Mouse (Mus musculus) gastrocnemius, adult 18-20 months (tissue): Measurements from ENCODE around the gene Susd6. TPM values are rescaled to one million over a fixed set of nuclear protein-coding genes. Genes with fewer than 3 reads are reported as not detected.
A peak's percentile ranks its signal among the peaks of the same experiment; 100 is the strongest.
"Not testable (repeated sequence)": the region's sequence is repeated elsewhere in the genome, so short reads cannot be mapped to it uniquely, and the experiment has no call there.

Source experiments
- DNase-seq: peaks from one replicate; pipeline ENCODE4 v3.0.0; 2021; ENCODE audit warnings: low spot score
- total RNA-seq, 2 experiments: library from RNA; stranded (reverse); gene quantifications; 2 replicates each; pipeline ENCODE4 v1.2.3; 2021

Gene Susd6
- total RNA-seq, 2 experiments from 2014 or later = 39.3 to 43.9 TPM

- no peak for DNase-seq
Observed at GRCm38 (mm10) chr12:80811646-80812509, 21.6 kb downstream of the Susd6 start.

- DNase-seq = no peak
Observed at GRCm38 (mm10) chr12:80812510-80812820, 22.2 kb downstream of the Susd6 start.

GRCm38 (mm10) chr12:80813456-80813855, 23.1 kb downstream of the Susd6 start:
- DNase-seq = no peak

GRCm38 (mm10) chr12:80813872-80814271, 23.6 kb downstream of the Susd6 start:
- DNase-seq = no peak

- no peak for DNase-seq
Observed at GRCm38 (mm10) chr12:80814529-80814928, 24.2 kb downstream of the Susd6 start.

GRCm38 (mm10) chr12:80815298-80815697, 25.0 kb downstream of the Susd6 start:
- no peak for DNase-seq

GRCm38 (mm10) chr12:80815893-80816292, 25.6 kb downstream of the Susd6 start:
- DNase-seq = no peak

GRCm38 (mm10) chr12:80816380-80817086, 26.2 kb downstream of the Susd6 start:
- DNase-seq = no peak

GRCm38 (mm10) chr12:80817697-80818235, 27.5 kb downstream of the Susd6 start:
- no peak for DNase-seq

GRCm38 (mm10) chr12:80819020-80819419, 28.7 kb downstream of the Susd6 start:
- not testable (repeated sequence) for DNase-seq

- DNase-seq = peak; percentile 47
Observed at GRCm38 (mm10) chr12:80821312-80822007, 31.1 kb downstream of the Susd6 start.

GRCm38 (mm10) chr12:80822533-80822932, 32.2 kb downstream of the Susd6 start:
- DNase-seq = no peak

- DNase-seq = no peak
Observed at GRCm38 (mm10) chr12:80824202-80824601, 33.9 kb downstream of the Susd6 start.

GRCm38 (mm10) chr12:80826423-80826822, 36.1 kb downstream of the Susd6 start:
- DNase-seq = no peak

GRCm38 (mm10) chr12:80827464-80828015, 37.2 kb downstream of the Susd6 start:
- peak; percentile 67 for DNase-seq

GRCm38 (mm10) chr12:80828020-80828419, 37.7 kb downstream of the Susd6 start:
- no peak for DNase-seq

GRCm38 (mm10) chr12:80828951-80829350, 38.6 kb downstream of the Susd6 start:
- no peak for DNase-seq

GRCm38 (mm10) chr12:80830211-80830610, 39.9 kb downstream of the Susd6 start:
- DNase-seq = no peak

GRCm38 (mm10) chr12:80830820-80831219, 40.5 kb downstream of the Susd6 start:
- no peak for DNase-seq

GRCm38 (mm10) chr12:80832313-80832712, 42.0 kb downstream of the Susd6 start:
- no peak for DNase-seq

GRCm38 (mm10) chr12:80833541-80833940, 43.2 kb downstream of the Susd6 start:
- no peak for DNase-seq
